Mouse (Mus musculus) MEL (cell line): ENCODE data around the gene Wdr5.

Source experiments
- BHLHE40 ChIP-seq: IDR thresholded peaks from 2 replicates; pipeline ENCODE4 v1.6.1; 2012; ENCODE audit warnings: low read depth, mild to moderate bottlenecking, inconsistent platforms, low read length, improper control_type of control experiment, borderline replicate concordance
- CHD2 ChIP-seq: IDR thresholded peaks from 2 replicates; pipeline ENCODE4 v1.6.1; 2011; ENCODE audit warnings: low read length, improper control_type of control experiment
- CTCF ChIP-seq, 3 experiments: IDR thresholded peaks in 2 of 3; conservative IDR thresholded peaks in 1 of 3; 2 replicates each; pipeline ENCODE4 v1.5.1; 2011 to 2012; ENCODE audit warnings: low read length in 3 of 3, low read depth in 2 of 3, mild to moderate bottlenecking in 2 of 3, improper control_type of control experiment in 1 of 3, inconsistent platforms in 1 of 3, mixed read lengths in 1 of 3, moderate library complexity in 1 of 3; ENCODE audit not compliant: control insufficient read depth in 1 of 3, insufficient read depth in 1 of 3, poor library complexity in 1 of 3, severe bottlenecking in 1 of 3
- E2F4 ChIP-seq: IDR thresholded peaks from 2 replicates; pipeline ENCODE4 v1.6.1; 2011; ENCODE audit warnings: low read depth, low read length, improper control_type of control experiment, borderline replicate concordance
- EP300 ChIP-seq, 2 experiments: IDR thresholded peaks; 2 replicates each; pipeline ENCODE4 v1.6.1; 2011; ENCODE audit warnings: improper control_type of control experiment in 2 of 2, low read length in 2 of 2, low read depth in 1 of 2, mild to moderate bottlenecking in 1 of 2
- GATA1 ChIP-seq: IDR thresholded peaks from 2 replicates; pipeline ENCODE4 v1.6.1; 2011; ENCODE audit warnings: low read depth, low read length, improper control_type of control experiment
- MAZ ChIP-seq: IDR thresholded peaks from 2 replicates; pipeline ENCODE4 v1.6.1; 2012; ENCODE audit warnings: low read depth, mild to moderate bottlenecking, inconsistent platforms, low read length, improper control_type of control experiment
- MXI1 ChIP-seq: IDR thresholded peaks from 2 replicates; pipeline ENCODE4 v1.6.1; 2011; ENCODE audit warnings: mild to moderate bottlenecking, low read depth, low read length, improper control_type of control experiment
- NRF1 ChIP-seq: IDR thresholded peaks from 2 replicates; pipeline ENCODE4 v1.6.1; 2014; ENCODE audit warnings: low read depth, mild to moderate bottlenecking, inconsistent platforms, low read length, improper control_type of control experiment, moderate library complexity; ENCODE audit not compliant: poor library complexity, insufficient read depth, severe bottlenecking
- POLR2A ChIP-seq, 2 experiments: IDR thresholded peaks; 2 replicates each; pipeline ENCODE4 v1.6.1; 2011 to 2012; ENCODE audit warnings: low read length in 2 of 2, mild to moderate bottlenecking in 2 of 2, control low read depth in 1 of 2, improper control_type of control experiment in 1 of 2, low read depth in 1 of 2, moderate library complexity in 1 of 2; ENCODE audit not compliant: control insufficient read depth in 1 of 2, insufficient read depth in 1 of 2, poor library complexity in 1 of 2
- SMC3 ChIP-seq: IDR thresholded peaks from 2 replicates; pipeline ENCODE4 v1.6.1; 2011; ENCODE audit warnings: low read depth, low read length, improper control_type of control experiment
- TBP ChIP-seq: IDR thresholded peaks from 2 replicates; pipeline ENCODE4 v1.8.0; 2011; ENCODE audit warnings: low read depth, low read length, improper control_type of control experiment
- USF1 ChIP-seq: IDR thresholded peaks from 2 replicates; pipeline ENCODE4 v1.6.1; 2014; ENCODE audit warnings: low read depth, mild to moderate bottlenecking, inconsistent platforms, low read length, improper control_type of control experiment, moderate library complexity

GRCm38 (mm10) chr2:27505539-27505938 lies 9.4 kb upstream of the Wdr5 start:
- TF ChIP-seq EP300 (IDR thresholded peaks at IDR 0.05; ENCODE audit: low read depth in 1 of 2, low read length in 2 of 2) (no peak), CTCF (IDR thresholded peaks at IDR 0.05 in 2 of 3, conservative IDR thresholded peaks at IDR 0.05 in 1 of 3; ENCODE audit: control insufficient read depth in 1 of 3, insufficient read depth in 1 of 3, low read depth in 2 of 3, low read length in 3 of 3, poor library complexity in 1 of 3, severe bottlenecking in 1 of 3) (no peak), USF1 (no peak), NRF1 (no peak), POLR2A (IDR thresholded peaks at IDR 0.05; ENCODE audit: control insufficient read depth in 1 of 2, insufficient read depth in 1 of 2, low read depth in 1 of 2, low read length in 2 of 2, poor library complexity in 1 of 2) (no peak), MAZ (no peak), MXI1 (no peak), GATA1 (no peak), SMC3 (no peak), CHD2 (no peak), BHLHE40 (no peak), E2F4 (no peak), TBP (no peak)
